Mouse (Mus musculus): ENCODE data around the gene 1190005I06Rik. TPM values are rescaled to one million over a fixed set of nuclear protein-coding genes. Genes with fewer than 3 reads are reported as not detected.

Gene 1190005I06Rik
- polyA plus RNA-seq, 1 experiment from 2014 or later, result 5.2 TPM

DNA sequence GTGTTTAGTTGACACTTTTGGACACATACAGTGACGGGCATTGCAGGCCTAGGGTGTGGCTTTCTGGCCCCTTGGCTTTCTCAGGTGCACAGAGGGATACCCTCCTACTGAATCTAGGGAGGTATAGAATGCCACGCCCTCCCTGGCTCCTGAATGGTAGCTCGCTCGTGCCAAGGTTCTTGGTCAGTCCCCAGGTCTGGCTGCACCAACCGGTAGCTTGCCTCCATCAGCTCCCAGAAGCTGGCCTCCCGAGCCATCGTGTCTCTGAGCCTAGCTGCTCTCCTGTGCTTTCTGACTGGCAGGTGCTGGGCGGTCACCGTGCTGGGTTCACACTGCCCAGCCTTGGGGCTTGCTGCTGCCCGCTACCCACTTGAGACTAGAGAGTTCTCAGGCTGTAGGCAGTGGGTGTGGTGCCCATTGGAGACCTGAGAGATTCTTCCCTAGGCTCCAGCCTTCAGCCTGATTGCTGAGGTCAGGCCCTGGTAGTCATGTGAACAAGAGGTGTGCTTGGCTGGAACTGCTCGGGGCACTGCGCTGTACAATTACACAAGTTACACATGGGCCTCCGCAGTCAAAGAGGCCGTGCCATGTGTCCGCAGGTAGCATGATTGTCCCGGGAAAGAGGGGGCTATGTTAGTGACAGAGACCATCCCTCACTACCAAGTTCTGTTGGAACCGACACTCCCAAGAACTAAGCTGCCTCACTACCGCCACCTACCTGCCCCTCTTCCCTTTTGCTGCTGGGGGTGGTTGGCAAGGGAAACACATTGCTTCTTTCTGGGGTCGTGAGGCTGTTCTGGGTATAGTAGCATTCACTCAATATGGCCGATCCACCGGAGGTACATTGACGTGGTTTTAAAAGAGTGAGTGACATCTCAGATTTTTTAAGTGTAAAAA, 85.6 kb downstream of the 1190005I06Rik start:
- 82% methylated on average over 22 of the region's 22 CpGs for WGBS
- H3K27ac ChIP-seq (replicated peaks), result peak overlapping the region; percentile 88
- ATAC-seq (ENCODE audit: low FRiP score, low read depth), result no peak

GRCm38 (mm10) chr8:120560535-120560934, 86.9 kb downstream of the 1190005I06Rik start:
- Histone ChIP-seq H3K4me2 (replicated peaks) (no peak overlapping the region), H3K27ac (replicated peaks) (peak overlapping the region; percentile 87), H3K4me3 (no peak overlapping the region), H3K9me3 (no peaks in the 10 kb centered on the region), H3K27me3 (peaks cover 6% of the 10 kb centered on the region; the same call in 1 of the 2 replicates), H3K4me1 (peaks cover 99% of the 10 kb centered on the region), H3K9ac (replicated peaks) (no peak overlapping the region), H3K36me3 (0 out of 2 replicates have a peak, but pooled peaks cover 4% of the 10 kb centered on the region)
- ATAC-seq (ENCODE audit: low FRiP score, low read depth), result no peak
- 74% methylated on average over 5 of the region's 5 CpGs for WGBS

More for the DNA sequence above, 85.6 kb downstream of the 1190005I06Rik start:
- peaks cover 6% of the 10 kb centered on the region; the same call in 1 of the 2 replicates for H3K27me3 ChIP-seq
- H3K4me1 ChIP-seq, result peaks cover 99% of the 10 kb centered on the region
- no peak overlapping the region for H3K4me2 ChIP-seq (replicated peaks)
- H3K9me3 ChIP-seq, result no peaks in the 10 kb centered on the region
- no peak overlapping the region for H3K9ac ChIP-seq (replicated peaks)
- H3K4me3 ChIP-seq, result no peak overlapping the region
- peaks cover 11% of the 10 kb centered on the region for H3K36me3 ChIP-seq

- Histone ChIP-seq H3K4me3 (no peak overlapping the region), H3K36me3 (peaks cover 5% of the 10 kb centered on the region; the same call in 1 of the 2 replicates), H3K27me3 (peaks cover 6% of the 10 kb centered on the region; the same call in 1 of the 2 replicates), H3K4me2 (replicated peaks) (0 out of 2 replicates have a peak overlapping the region, but pooled peaks have one; percentile 9), H3K9ac (replicated peaks) (peak overlapping the region; percentile 37; the same call in 1 of the 2 replicates), H3K4me1 (peaks cover 100% of the 10 kb centered on the region), H3K9me3 (no peaks in the 10 kb centered on the region), H3K27ac (replicated peaks) (peak overlapping the region; percentile 87)
- WGBS, result 7% methylated on average over 11 of the region's 11 CpGs
- peak; percentile 20; the same call in 1 of the 2 replicates for ATAC-seq (ENCODE audit: low FRiP score, low read depth)
These were observed 87.8 kb downstream of the 1190005I06Rik start for GRCm38 (mm10) chr8:120559654-120560053.

Other genes starting within 250 kb of the 1190005I06Rik start
- 73.7 and 84.8 TPM in 2 replicates for gene Gins2, start 58.3 kb downstream of the 1190005I06Rik start, polyA plus RNA-seq (2016; fragmentation: Nextera tagmentation; extraction: Ambion mirVana)
- 2.1 and 3.0 TPM in 2 replicates for gene Gm27021, start 20.4 kb upstream of the 1190005I06Rik start, polyA plus RNA-seq (2016; fragmentation: Nextera tagmentation; extraction: Ambion mirVana)
- 895 and 905 TPM in 2 replicates for gene Cox4i1, start 20.6 kb upstream of the 1190005I06Rik start, polyA plus RNA-seq (2016; fragmentation: Nextera tagmentation; extraction: Ambion mirVana)
- gene Emc8, start 20.9 kb upstream of the 1190005I06Rik start, polyA plus RNA-seq (2016; fragmentation: Nextera tagmentation; extraction: Ambion mirVana), result 215 and 235 TPM in 2 replicates
- 4.0 and 4.7 TPM in 2 replicates for gene Irf8, start 88.7 kb upstream of the 1190005I06Rik start, polyA plus RNA-seq (2016; fragmentation: Nextera tagmentation; extraction: Ambion mirVana)